Comparison of ENCODE assay signal across 8 mouse cellular contexts in the genomic region with DNA sequence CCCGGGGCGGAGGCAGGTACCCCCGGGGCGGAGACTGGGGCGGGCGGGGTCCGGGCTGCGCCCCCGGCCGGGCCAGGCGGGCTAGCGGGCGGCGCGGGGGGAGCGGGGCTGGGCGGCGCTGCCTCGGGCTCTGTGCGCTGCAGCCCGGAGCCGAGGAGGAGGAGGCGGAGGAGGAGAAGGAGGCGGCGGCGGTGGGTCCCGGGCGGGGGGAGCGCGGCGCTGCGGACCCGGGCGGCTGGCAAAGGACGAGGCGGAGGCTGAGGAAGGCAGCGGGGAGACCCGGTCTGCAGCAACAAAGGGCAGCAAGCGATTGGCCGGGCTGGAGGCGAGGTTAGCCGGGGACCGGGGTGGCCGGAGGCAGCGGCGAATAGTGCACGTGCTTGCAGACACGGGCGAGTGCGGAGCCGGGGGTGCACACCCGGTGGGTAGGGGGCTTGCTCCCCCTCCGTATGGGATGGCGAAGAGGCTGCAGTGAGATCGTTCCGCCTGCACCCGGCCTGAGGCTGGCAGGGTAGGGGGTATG. TPM values are rescaled to one million over a fixed set of nuclear protein-coding genes. Genes with fewer than 3 reads are reported as not detected.
A peak's percentile ranks its signal among the peaks of the same experiment; 100 is the strongest.
DNase-seq lines count a peak whose midpoint lies in the region; ATAC-seq and TF ChIP-seq lines count a peak whose summit lies in the region.

No protein-coding gene starts in this region.

- peak overlapping the region; percentile 92 for H3K9ac ChIP-seq in hindbrain, postnatal 0 days (replicated peaks; ENCODE audit: low read length)
- peak overlapping the region; percentile 99 for H3K9ac ChIP-seq in liver, adult 2 months (ENCODE audit: low read depth, low read length)
- peak overlapping the region; percentile 75 for H3K9ac ChIP-seq in stomach, embryonic 14.5 days (replicated peaks; ENCODE audit: low read depth, low read length)

- peak overlapping the region; percentile 98 for H3K27ac ChIP-seq in hindbrain, postnatal 0 days
- H3K27ac ChIP-seq in liver, adult 2 months (replicated peaks; ENCODE audit: insufficient read depth, low read depth, low read length), result peak overlapping the region; percentile 76
- peak overlapping the region; percentile 98 for H3K27ac ChIP-seq in stomach, embryonic 14.5 days (ENCODE audit: low read length)

- 1% methylated on average over 55 of the region's 57 CpGs for WGBS in hindbrain, postnatal 0 days
- WGBS in liver, adult 2 months, result 2% methylated on average over 39 of the region's 57 CpGs
- WGBS in stomach, embryonic 14.5 days, result under 1% methylated on average over 57 of the region's 57 CpGs

- DNase-seq in embryo, embryonic 10 days (ENCODE audit: low spot score), result peak; percentile 67
- DNase-seq in embryo, embryonic 9.5 days (ENCODE audit: extremely low spot score), result no peak
- DNase-seq in adrenal gland, postnatal 25 days, result peak; percentile 78
- peak; percentile 80 for DNase-seq in hindbrain, postnatal 0 days (ENCODE audit: low spot score)
- peak; percentile 34 for DNase-seq in liver, adult 2 months (ENCODE audit: extremely low read depth, low read depth, low spot score)
- peak; percentile 19 to 37 for DNase-seq in natural killer cell, adult 2 months (ENCODE audit: low spot score in 2 of 2)

- ATAC-seq in frontal cortex, adult (ENCODE audit: low TSS enrichment), result 0 out of 2 replicates have a peak, but pooled peaks have one; percentile 8
- peak; percentile 4; the same call in 1 of the 2 replicates for ATAC-seq in hindbrain, postnatal 0 days
- ATAC-seq in stomach, embryonic 14.5 days (ENCODE audit: insufficient number of reproducible peaks, insufficient read depth, low FRiP score, low read depth), result peak; percentile 5

- no peaks in the 10 kb centered on the region for H3K4me1 ChIP-seq in hindbrain, postnatal 0 days (ENCODE audit: insufficient read depth, low read length)
- H3K4me1 ChIP-seq in liver, adult 2 months (ENCODE audit: control insufficient read depth, insufficient read depth, low read length), result peaks cover 6% of the 10 kb centered on the region
- H3K4me1 ChIP-seq in stomach, embryonic 14.5 days (ENCODE audit: control insufficient read depth, insufficient read depth, low read length), result peaks cover 16% of the 10 kb centered on the region

- H3K79me2 ChIP-seq in liver, adult 2 months (ENCODE audit: control insufficient read depth, insufficient read depth, low read length), result peaks cover 18% of the 10 kb centered on the region

- no peak for TF ChIP-seq CTCF in hindbrain, postnatal 0 days (IDR thresholded peaks at IDR 0.05; ENCODE audit: low read depth)
- no peak for TF ChIP-seq CTCF in liver, adult 2 months (IDR thresholded peaks at IDR 0.05; ENCODE audit: low read depth, low read length)

- H3K4me3 ChIP-seq in hindbrain, postnatal 0 days (ENCODE audit: low read length), result peak overlapping the region; percentile 84
- H3K4me3 ChIP-seq in liver, adult 2 months (ENCODE audit: insufficient read depth, low read depth, low read length), result peak overlapping the region; percentile 100
- H3K4me3 ChIP-seq in stomach, embryonic 14.5 days (ENCODE audit: low read depth, low read length), result peak overlapping the region; percentile 73

- 0 out of 2 replicates have a peak, but pooled peaks have one; percentile 6 for TF ChIP-seq POLR2A in liver, adult 2 months (IDR thresholded peaks at IDR 0.05; ENCODE audit: extremely low read depth, insufficient read depth, low read length)

- H3K9me3 ChIP-seq in hindbrain, postnatal 0 days (ENCODE audit: low read length), result no peaks in the 10 kb centered on the region
- H3K9me3 ChIP-seq in stomach, embryonic 14.5 days (ENCODE audit: control insufficient read depth, low read depth, low read length), result no peaks in the 10 kb centered on the region

- no peaks in the 10 kb centered on the region for H3K36me3 ChIP-seq in hindbrain, postnatal 0 days (ENCODE audit: insufficient read depth, low read length)
- no peaks in the 10 kb centered on the region for H3K36me3 ChIP-seq in liver, adult 2 months (ENCODE audit: control insufficient read depth, insufficient read depth, low read length)
- H3K36me3 ChIP-seq in stomach, embryonic 14.5 days (ENCODE audit: control insufficient read depth, insufficient read depth, low read length), result no peaks in the 10 kb centered on the region

- H3K27me3 ChIP-seq in hindbrain, postnatal 0 days (ENCODE audit: insufficient read depth, low read length), result no peaks in the 10 kb centered on the region
- H3K27me3 ChIP-seq in liver, adult 2 months (ENCODE audit: control insufficient read depth, insufficient read depth, low read length), result no peaks in the 10 kb centered on the region
- no peaks in the 10 kb centered on the region for H3K27me3 ChIP-seq in stomach, embryonic 14.5 days (ENCODE audit: control insufficient read depth, insufficient read depth, low read length)

- peak overlapping the region; percentile 78 for H3K4me2 ChIP-seq in hindbrain, postnatal 0 days (ENCODE audit: low read depth, low read length)
- peak overlapping the region; percentile 52 for H3K4me2 ChIP-seq in stomach, embryonic 14.5 days (replicated peaks; ENCODE audit: low read depth, low read length)

RNA-seq across cellular contexts. Expression of a gene that starts 18.5 kb away (rescaled TPM):
- total RNA-seq in adrenal gland, postnatal 25 days (2021), result 46.8 and 57.7 TPM in 2 replicates
- total RNA-seq in hindbrain, postnatal 0 days (2014; rRNA removed), result 20.8 and 33.0 TPM in 2 replicates
- polyA plus RNA-seq in hindbrain, postnatal 0 days (2015; fragmentation: Nextera tagmentation; extraction: Ambion mirVana), result 13.7 and 15.2 TPM in 2 replicates
- total RNA-seq in liver, adult 2 months (2014; rRNA removed), result 5.3 and 6.2 TPM in 2 replicates
- 2.8 and 3.2 TPM in 2 replicates for polyA plus RNA-seq in liver, adult 2 months (2012; rRNA removed)
- polyA plus RNA-seq in stomach, embryonic 14.5 days (2014; fragmentation: Nextera tagmentation; extraction: Ambion mirVana), result 28.3 and 32.3 TPM in 2 replicates
